Mouse (Mus musculus): ENCODE results near the gene Chmp2b. TPM values are rescaled to one million over a fixed set of nuclear protein-coding genes. Genes with fewer than 3 reads are reported as not detected.
A peak's percentile ranks its signal among the peaks of the same experiment; 100 is the strongest.

Chmp2b gene
- polyA plus RNA-seq, 1 experiment from 2014 or later, result 31.6 TPM

DNA sequence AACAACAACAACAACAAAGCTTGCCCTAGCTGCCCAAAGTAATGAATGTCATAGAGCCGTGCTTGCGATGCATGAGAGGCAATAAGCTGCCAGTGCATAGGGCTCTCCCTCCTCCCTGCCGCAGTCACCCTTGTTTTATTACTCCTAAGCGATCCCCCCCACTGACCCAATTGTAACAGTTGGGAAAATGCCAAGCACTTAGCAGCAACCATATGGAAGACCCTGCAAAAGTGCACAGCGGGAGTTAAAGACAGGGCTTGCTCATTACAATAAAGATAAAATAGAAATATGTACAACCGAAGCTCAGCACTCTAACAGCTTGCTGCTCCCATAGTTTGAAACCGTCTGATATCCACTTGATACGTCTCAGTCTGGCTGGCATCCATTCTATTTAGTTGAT, 1.8 kb upstream of the Chmp2b start:
- H3K9me3 ChIP-seq (ENCODE audit: control insufficient read depth, low read length), result no peaks in the 10 kb centered on the region
- H3K4me2 ChIP-seq, result no peak overlapping the region
- no peak for ATAC-seq (replicated peaks; ENCODE audit: low FRiP score)

DNA sequence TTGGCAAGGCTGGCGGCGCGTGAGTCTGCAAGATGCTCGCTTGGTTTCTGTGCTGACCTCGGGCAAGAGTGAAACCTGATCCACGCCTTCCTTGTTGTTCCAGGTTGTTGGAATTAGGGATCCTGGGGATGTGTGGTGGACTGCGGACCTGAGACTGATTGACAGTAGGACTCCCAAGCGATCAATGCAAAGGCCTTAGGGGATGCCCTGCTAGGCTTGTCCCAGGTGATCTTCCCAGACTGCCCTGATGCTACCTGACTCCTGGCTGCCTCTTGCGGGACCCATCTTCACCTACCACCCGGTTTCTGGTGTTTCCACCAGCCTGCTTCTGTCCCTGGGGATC, 309 bp upstream of the Chmp2b start:
- ATAC-seq (replicated peaks; ENCODE audit: low FRiP score), result peak; percentile 71
- WGBS, result 1% methylated on average over 10 of the region's 10 CpGs
- H3K27me3 ChIP-seq (replicated peaks; ENCODE audit: control insufficient read depth, insufficient read depth, low read length), result no peaks in the 10 kb centered on the region

More for the DNA sequence above, 1.8 kb upstream of the Chmp2b start:
- Histone ChIP-seq H3K27ac (ENCODE audit: low read depth, low read length) (no peak overlapping the region), H3K27me3 (replicated peaks; ENCODE audit: control insufficient read depth, insufficient read depth, low read length) (no peaks in the 10 kb centered on the region), H3K9ac (ENCODE audit: low read depth, low read length) (no peak overlapping the region), H3K4me1 (replicated peaks; ENCODE audit: control insufficient read depth, insufficient read depth, low read length) (peaks cover 6% of the 10 kb centered on the region), H3K4me3 (ENCODE audit: low read depth, low read length) (no peak overlapping the region), H3K36me3 (ENCODE audit: control insufficient read depth, insufficient read depth, low read length) (no peaks in the 10 kb centered on the region)
- DNase-seq (ENCODE audit: low spot score), result no peak
- WGBS, result 82% methylated on average over 8 of the region's 8 CpGs

DNA sequence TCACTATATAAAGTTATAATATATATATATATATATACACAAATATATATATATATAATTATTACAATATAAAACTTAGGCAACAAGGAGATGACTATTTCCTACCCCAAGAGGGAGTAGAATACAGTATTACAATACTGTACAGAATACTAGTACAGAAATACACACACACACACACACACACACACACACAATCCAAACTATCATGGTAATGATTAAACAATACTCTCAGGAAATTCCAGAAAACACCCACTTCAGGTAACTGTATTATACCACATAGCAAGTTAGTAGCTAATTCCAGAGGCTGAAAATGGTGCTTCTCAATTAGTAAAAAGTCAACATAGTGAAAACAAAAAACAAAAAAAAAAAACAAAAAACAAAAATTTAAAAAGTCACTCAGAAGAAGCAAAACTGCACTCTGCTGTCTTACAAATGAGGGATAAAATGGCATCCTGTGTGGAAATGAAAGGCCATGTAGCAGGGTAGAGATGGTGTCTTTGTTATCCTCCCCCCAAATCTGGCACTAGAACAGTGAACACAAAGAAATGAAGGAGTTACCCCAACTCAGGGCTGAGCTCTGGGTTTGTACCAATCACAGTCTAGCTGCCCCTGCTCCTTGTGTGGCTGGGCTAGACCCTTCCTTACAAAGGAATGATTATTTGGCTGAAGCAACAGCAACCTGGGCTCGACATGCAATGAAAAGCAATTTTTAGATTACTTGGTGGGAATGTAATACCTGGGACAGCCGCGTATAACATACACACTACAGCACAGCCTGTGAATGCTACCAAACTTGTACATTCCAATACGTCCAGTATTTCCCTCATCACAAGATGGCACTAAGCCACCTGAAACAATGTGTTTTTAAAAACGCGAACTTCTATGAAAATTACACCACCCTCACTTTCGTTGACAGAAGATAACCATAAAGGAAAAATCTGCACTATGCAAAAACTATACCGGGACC, 1.2 kb downstream of the Chmp2b start:
- Histone ChIP-seq H3K4me2 (peak overlapping the region; percentile 84), H3K4me1 (replicated peaks; ENCODE audit: control insufficient read depth, insufficient read depth, low read length) (peaks cover 6% of the 10 kb centered on the region), H3K27ac (ENCODE audit: low read depth, low read length) (no peak overlapping the region), H3K27me3 (replicated peaks; ENCODE audit: control insufficient read depth, insufficient read depth, low read length) (no peaks in the 10 kb centered on the region), H3K36me3 (ENCODE audit: control insufficient read depth, insufficient read depth, low read length) (0 out of 2 replicates have a peak, but pooled peaks cover 3% of the 10 kb centered on the region), H3K9ac (ENCODE audit: low read depth, low read length) (peak overlapping the region; percentile 94), H3K4me3 (ENCODE audit: low read depth, low read length) (peak overlapping the region; percentile 92), H3K9me3 (ENCODE audit: control insufficient read depth, low read length) (no peaks in the 10 kb centered on the region)
- no peak for DNase-seq (ENCODE audit: low spot score)
- WGBS, result 14% methylated on average over 8 of the region's 8 CpGs
- ATAC-seq (replicated peaks; ENCODE audit: low FRiP score), result no peak

More for the DNA sequence above, 309 bp upstream of the Chmp2b start:
- no peak overlapping the region for H3K27ac ChIP-seq (ENCODE audit: low read depth, low read length)
- peak overlapping the region; percentile 92 for H3K4me3 ChIP-seq (ENCODE audit: low read depth, low read length)
- no peaks in the 10 kb centered on the region for H3K9me3 ChIP-seq (ENCODE audit: control insufficient read depth, low read length)
- H3K9ac ChIP-seq (ENCODE audit: low read depth, low read length), result peak overlapping the region; percentile 94
- H3K4me1 ChIP-seq (replicated peaks; ENCODE audit: control insufficient read depth, insufficient read depth, low read length), result peaks cover 6% of the 10 kb centered on the region
- no peak for DNase-seq (ENCODE audit: low spot score)
- H3K4me2 ChIP-seq, result peak overlapping the region; percentile 84
- 0 out of 2 replicates have a peak, but pooled peaks cover 3% of the 10 kb centered on the region for H3K36me3 ChIP-seq (ENCODE audit: control insufficient read depth, insufficient read depth, low read length)

DNA sequence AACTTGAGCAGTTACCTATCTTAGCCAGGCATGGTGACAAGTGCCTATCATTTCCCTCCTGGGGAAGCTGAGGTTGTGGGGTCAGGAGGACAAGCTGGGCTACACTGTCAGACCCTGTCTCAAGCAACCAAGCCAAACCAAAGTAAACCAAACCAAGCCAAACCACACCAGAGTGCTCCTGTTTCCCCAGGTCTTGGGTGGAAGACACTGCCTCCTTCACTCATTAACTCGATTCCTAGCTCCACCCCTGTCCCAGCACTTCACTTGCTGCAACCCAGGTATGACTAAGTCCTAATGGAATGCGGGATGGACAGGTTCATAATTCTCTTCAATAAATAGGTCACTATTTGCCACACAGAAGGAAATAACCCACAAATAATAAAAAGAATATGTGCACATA, 2.9 kb downstream of the Chmp2b start:
- Histone ChIP-seq H3K4me2 (no peak overlapping the region), H3K4me3 (ENCODE audit: low read depth, low read length) (no peak overlapping the region), H3K27me3 (replicated peaks; ENCODE audit: control insufficient read depth, insufficient read depth, low read length) (no peaks in the 10 kb centered on the region), H3K9ac (ENCODE audit: low read depth, low read length) (no peak overlapping the region), H3K27ac (ENCODE audit: low read depth, low read length) (no peak overlapping the region), H3K36me3 (ENCODE audit: control insufficient read depth, insufficient read depth, low read length) (0 out of 2 replicates have a peak, but pooled peaks cover 3% of the 10 kb centered on the region), H3K9me3 (ENCODE audit: control insufficient read depth, low read length) (no peaks in the 10 kb centered on the region), H3K4me1 (replicated peaks; ENCODE audit: control insufficient read depth, insufficient read depth, low read length) (peaks cover 6% of the 10 kb centered on the region)
- ATAC-seq (replicated peaks; ENCODE audit: low FRiP score) (no peak), DNase-seq (ENCODE audit: low spot score) (no peak)
- WGBS, result 90% methylated on average over 2 of the region's 2 CpGs

DNA sequence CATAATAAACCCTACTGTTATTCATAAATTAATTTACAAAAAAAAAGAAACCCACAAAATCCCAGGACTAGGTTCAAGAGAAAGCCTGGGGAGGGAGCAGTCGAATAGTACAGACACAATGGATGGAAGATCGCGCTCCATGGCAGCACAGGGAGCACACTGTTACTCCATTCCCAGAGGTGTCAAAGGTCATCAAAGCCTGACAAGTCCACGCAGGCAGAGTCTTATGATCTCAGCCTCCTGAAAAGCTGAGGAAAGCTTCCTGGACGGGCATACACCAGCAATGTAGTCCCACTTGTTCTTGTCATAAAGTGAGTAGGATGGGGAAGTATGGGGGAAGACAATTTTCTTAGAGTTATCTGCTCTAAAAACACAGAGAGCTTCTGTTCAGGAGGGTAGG, 5.2 kb downstream of the Chmp2b start:
- Histone ChIP-seq H3K9ac (ENCODE audit: low read depth, low read length) (no peak overlapping the region), H3K4me3 (ENCODE audit: low read depth, low read length) (no peak overlapping the region), H3K4me2 (no peak overlapping the region), H3K4me1 (replicated peaks; ENCODE audit: control insufficient read depth, insufficient read depth, low read length) (peaks cover 4% of the 10 kb centered on the region), H3K9me3 (ENCODE audit: control insufficient read depth, low read length) (no peaks in the 10 kb centered on the region), H3K27me3 (replicated peaks; ENCODE audit: control insufficient read depth, insufficient read depth, low read length) (no peaks in the 10 kb centered on the region), H3K27ac (ENCODE audit: low read depth, low read length) (no peak overlapping the region), H3K36me3 (ENCODE audit: control insufficient read depth, insufficient read depth, low read length) (0 out of 2 replicates have a peak, but pooled peaks cover 3% of the 10 kb centered on the region)
- WGBS, result 85% methylated on average over 5 of the region's 5 CpGs
- ATAC-seq (replicated peaks; ENCODE audit: low FRiP score) (no peak), DNase-seq (ENCODE audit: low spot score) (no peak)

DNA sequence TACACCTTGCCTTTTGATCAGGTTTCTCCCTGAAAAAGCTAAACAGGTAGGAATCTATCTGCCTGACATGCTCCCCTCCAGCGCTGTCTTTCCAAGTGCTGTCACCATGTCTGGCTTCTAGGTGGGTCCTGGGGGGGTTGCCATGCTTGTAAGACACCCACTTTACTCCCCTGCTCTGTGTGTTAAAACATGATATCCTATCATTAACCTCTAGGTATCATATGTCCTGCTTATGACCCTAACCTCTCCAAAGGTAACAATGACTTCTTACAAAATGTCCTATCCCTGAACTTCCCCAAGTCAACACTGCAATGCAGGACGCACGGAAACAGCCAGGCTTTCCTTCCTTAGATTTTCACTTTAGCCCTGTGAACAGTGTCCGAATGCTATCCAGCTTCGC, 8.3 kb downstream of the Chmp2b start:
- no peak overlapping the region for H3K27ac ChIP-seq (ENCODE audit: low read depth, low read length)
- no peaks in the 10 kb centered on the region for H3K9me3 ChIP-seq (ENCODE audit: control insufficient read depth, low read length)
- H3K36me3 ChIP-seq (ENCODE audit: control insufficient read depth, insufficient read depth, low read length), result 0 out of 2 replicates have a peak, but pooled peaks cover 3% of the 10 kb centered on the region
- H3K27me3 ChIP-seq (replicated peaks; ENCODE audit: control insufficient read depth, insufficient read depth, low read length), result no peaks in the 10 kb centered on the region
- no peak overlapping the region for H3K4me3 ChIP-seq (ENCODE audit: low read depth, low read length)
- ATAC-seq (replicated peaks; ENCODE audit: low FRiP score), result no peak
- H3K9ac ChIP-seq (ENCODE audit: low read depth, low read length), result no peak overlapping the region
- H3K4me1 ChIP-seq (replicated peaks; ENCODE audit: control insufficient read depth, insufficient read depth, low read length), result no peaks in the 10 kb centered on the region
- no peak overlapping the region for H3K4me2 ChIP-seq
- 83% methylated on average over 5 of the region's 5 CpGs for WGBS
- DNase-seq (ENCODE audit: low spot score), result no peak

DNA sequence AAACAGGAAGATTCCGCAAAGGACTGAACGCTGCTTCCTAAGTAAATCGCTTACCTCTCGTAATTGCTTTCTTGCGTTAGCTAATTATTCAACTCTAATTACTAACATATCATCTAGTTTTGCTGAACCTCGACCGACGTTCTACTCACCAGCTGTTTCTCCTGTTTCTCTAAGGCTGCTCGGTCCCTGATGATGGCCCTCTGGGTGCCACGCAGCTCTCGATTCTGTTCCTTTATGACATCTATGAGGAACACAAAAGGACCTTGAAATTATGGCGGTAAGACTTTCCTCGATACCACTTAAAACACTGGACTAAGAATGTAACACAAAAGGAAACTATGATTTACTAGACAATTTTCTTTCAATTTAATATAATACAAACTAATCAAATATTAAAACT, 11.7 kb downstream of the Chmp2b start:
- Histone ChIP-seq H3K4me1 (replicated peaks; ENCODE audit: control insufficient read depth, insufficient read depth, low read length) (no peaks in the 10 kb centered on the region), H3K4me2 (no peak overlapping the region), H3K27me3 (replicated peaks; ENCODE audit: control insufficient read depth, insufficient read depth, low read length) (no peaks in the 10 kb centered on the region), H3K9me3 (ENCODE audit: control insufficient read depth, low read length) (no peaks in the 10 kb centered on the region), H3K36me3 (ENCODE audit: control insufficient read depth, insufficient read depth, low read length) (no peaks in the 10 kb centered on the region), H3K9ac (ENCODE audit: low read depth, low read length) (no peak overlapping the region), H3K4me3 (ENCODE audit: low read depth, low read length) (no peak overlapping the region), H3K27ac (ENCODE audit: low read depth, low read length) (no peak overlapping the region)
- no peak for DNase-seq (ENCODE audit: low spot score)
- no peak for ATAC-seq (replicated peaks; ENCODE audit: low FRiP score)
- 91% methylated on average over 13 of the region's 13 CpGs for WGBS

DNA sequence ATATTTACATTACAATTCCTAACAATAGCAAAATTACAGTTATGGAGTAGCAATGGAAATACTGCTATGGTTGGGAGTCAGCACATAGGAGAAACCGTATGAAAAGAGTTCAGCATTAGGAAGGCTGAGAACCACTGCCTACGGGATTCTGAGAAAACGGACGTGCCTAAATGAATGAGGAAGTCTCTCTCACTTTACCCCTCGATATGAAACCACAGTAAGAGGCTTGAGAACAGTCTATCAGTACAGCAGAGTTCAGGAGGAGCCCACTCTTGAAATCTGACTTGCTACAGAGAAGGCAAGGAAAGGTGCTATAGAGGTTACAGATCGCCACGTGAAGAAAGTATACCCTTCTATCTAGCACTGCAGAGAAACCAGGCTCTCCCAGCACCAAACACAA, 13.6 kb downstream of the Chmp2b start:
- H3K9ac ChIP-seq (ENCODE audit: low read depth, low read length), result no peak overlapping the region
- H3K27me3 ChIP-seq (replicated peaks; ENCODE audit: control insufficient read depth, insufficient read depth, low read length), result no peaks in the 10 kb centered on the region
- H3K9me3 ChIP-seq (ENCODE audit: control insufficient read depth, low read length), result no peaks in the 10 kb centered on the region
- no peak for ATAC-seq (replicated peaks; ENCODE audit: low FRiP score)
- DNase-seq (ENCODE audit: low spot score), result no peak
- no peak overlapping the region for H3K4me2 ChIP-seq
- H3K36me3 ChIP-seq (ENCODE audit: control insufficient read depth, insufficient read depth, low read length), result no peaks in the 10 kb centered on the region; the same call in 1 of the 2 replicates
- 58% methylated on average over 7 of the region's 7 CpGs for WGBS
- no peaks in the 10 kb centered on the region for H3K4me1 ChIP-seq (replicated peaks; ENCODE audit: control insufficient read depth, insufficient read depth, low read length)
- H3K27ac ChIP-seq (ENCODE audit: low read depth, low read length), result no peak overlapping the region
- H3K4me3 ChIP-seq (ENCODE audit: low read depth, low read length), result no peak overlapping the region
